Mouse (Mus musculus): Measurements from ENCODE around the gene Podn.

Gene Podn

GRCm38 (mm10) chr4:107966416-107967109 is 129.7 kb downstream of the Podn start:
- no peak for DNase-seq (ENCODE audit: low spot score)
